Mouse (Mus musculus) liver, embryonic 14.5 days (tissue): ENCODE results near the gene Aanat.
"Not testable (repeated sequence)": the region's sequence is repeated elsewhere in the genome, so short reads cannot be mapped to it uniquely, and the experiment has no call there.

Source experiments
- CTCF ChIP-seq: IDR thresholded peaks from 2 replicates; pipeline ENCODE4 v1.5.1; 2016; ENCODE audit warnings: antibody characterized with exemption, low read depth, control low read depth
- EP300 ChIP-seq: IDR thresholded peaks from 2 replicates; pipeline ENCODE4 v1.6.1; 2016; ENCODE audit warnings: antibody characterized with exemption, low read depth

DNA sequence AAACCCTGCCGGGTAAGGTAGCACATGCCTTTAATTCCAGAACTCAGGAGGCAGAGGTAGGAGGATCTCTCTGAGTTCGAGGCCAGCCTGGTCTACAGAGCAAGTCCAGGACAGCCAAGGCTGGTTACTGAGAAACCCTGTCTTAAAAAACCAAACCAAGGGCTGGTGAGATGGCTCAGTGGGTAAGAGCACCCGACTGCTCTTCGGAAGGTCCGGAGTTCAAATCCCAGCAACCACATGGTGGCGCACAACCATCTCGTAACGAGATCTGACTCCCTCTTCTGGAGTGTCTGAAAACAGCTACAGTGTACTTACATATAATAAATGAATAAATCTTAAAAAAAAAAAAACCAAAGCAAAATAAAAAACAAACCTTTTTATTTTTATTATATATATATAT is 50.4 kb downstream of the Aanat start:
- TF ChIP-seq CTCF: peak; percentile 50
- TF ChIP-seq EP300: not testable (repeated sequence)
